Mouse (Mus musculus) forebrain, embryonic 15.5 days (tissue): ENCODE data around the gene Ssb. TPM values are rescaled to one million over a fixed set of nuclear protein-coding genes. Genes with fewer than 3 reads are reported as not detected.

Experiments
- ATAC-seq: fragments of 200-750 bp; cut with Nextera tagmentation; replicated peaks from 2 replicates; pipeline ENCODE4 v1.8.0; 2017; ENCODE audit warnings: mild to moderate bottlenecking, moderate TSS enrichment, moderate library complexity
- H3K27ac ChIP-seq: fragments of 300-500 bp; sonication (generic); replicated peaks from 2 replicates; pipeline ENCODE4 v1.5.1; 2015; ENCODE audit warnings: mild to moderate bottlenecking, inconsistent platforms
- H3K27me3 ChIP-seq: fragments of 300-500 bp; sonication (generic); 2 replicates; pipeline ENCODE4 v1.6.1; 2015; ENCODE audit warnings: inconsistent platforms
- H3K36me3 ChIP-seq: fragments of 300-500 bp; sonication (generic); 2 replicates; pipeline ENCODE4 v1.6.1; 2015; ENCODE audit warnings: mild to moderate bottlenecking, inconsistent platforms
- H3K4me1 ChIP-seq: fragments of 300-500 bp; sonication (generic); 2 replicates; pipeline ENCODE4 v1.6.1; 2015; ENCODE audit warnings: inconsistent platforms
- H3K4me2 ChIP-seq: fragments of 300-500 bp; sonication (generic); replicated peaks from 2 replicates; pipeline ENCODE4 v1.6.1; 2015; ENCODE audit warnings: mild to moderate bottlenecking, inconsistent platforms
- H3K4me3 ChIP-seq: fragments of 300-500 bp; sonication (generic); 2 replicates; pipeline ENCODE4 v1.5.1; 2015; ENCODE audit warnings: mild to moderate bottlenecking, inconsistent platforms
- H3K9ac ChIP-seq: fragments of 300-500 bp; sonication (generic); replicated peaks from 2 replicates; pipeline ENCODE4 v1.6.1; 2015; ENCODE audit warnings: mild to moderate bottlenecking, inconsistent platforms
- H3K9me3 ChIP-seq: fragments of 300-500 bp; sonication (generic); 2 replicates; pipeline ENCODE4 v1.6.1; 2016; ENCODE audit warnings: inconsistent platforms
- WGBS: fragments of 180-500 bp; shearing (Covaris S2); methylation state at CpG from one replicate; pipeline ENCODE4 v1.1.7; 2015; ENCODE audit warnings: mixed read lengths; 5-methylcytosine and 5-hydroxymethylcytosine counted together
- polyA plus RNA-seq: library from polyadenylated mRNA; unstranded; fragments of >200 nt; fragmentation: Nextera tagmentation; extraction: Ambion mirVana; gene quantifications from 2 replicates; pipeline ENCODE4 v1.2.1, GENCODE M21; 2015

Ssb gene
- polyA plus RNA-seq, result 299 and 312 TPM in 2 replicates

- H3K36me3 ChIP-seq, result peaks cover 12% of the 10 kb centered on the region; the same call in 1 of the 2 replicates
- peak within 1 kb of the TSS; percentile 100 for H3K9ac ChIP-seq
- H3K4me3 ChIP-seq, result peak within 1 kb of the TSS; percentile 92
- peaks cover 29% of the 10 kb centered on the region for H3K4me1 ChIP-seq
- no peaks in the 10 kb centered on the region for H3K27me3 ChIP-seq
- peak; percentile 96 for ATAC-seq
- peak within 1 kb of the TSS; percentile 81 for H3K4me2 ChIP-seq
- no peaks in the 10 kb centered on the region for H3K9me3 ChIP-seq
- WGBS, result under 1% methylated on average over 66 of the region's 66 CpGs
- H3K27ac ChIP-seq, result peak within 1 kb of the TSS; percentile 82
These were observed at the start of gene Ssb for GRCm38 (mm10) chr2:69861485-69862091. Ssb (plus strand) TSS chr2:69861562.

- no peak overlapping the region for H3K27ac ChIP-seq
- ATAC-seq, result no peak
- H3K9ac ChIP-seq, result no peak overlapping the region
- no peaks in the 10 kb centered on the region for H3K36me3 ChIP-seq
- no peak overlapping the region for H3K4me2 ChIP-seq
- 90% methylated on average over 5 of the region's 5 CpGs for WGBS
- peaks cover 1% of the 10 kb centered on the region for H3K4me1 ChIP-seq
- no peaks in the 10 kb centered on the region for H3K27me3 ChIP-seq
- H3K9me3 ChIP-seq, result no peaks in the 10 kb centered on the region
- H3K4me3 ChIP-seq, result no peak overlapping the region
These were observed 44.8 kb upstream of the Ssb start for GRCm38 (mm10) chr2:69816575-69816974.

- H3K36me3 ChIP-seq, result no peaks in the 10 kb centered on the region
- 87% methylated on average over 9 of the region's 9 CpGs for WGBS
- H3K4me1 ChIP-seq, result peaks cover 9% of the 10 kb centered on the region
- H3K9me3 ChIP-seq, result no peaks in the 10 kb centered on the region
- no peak overlapping the region for H3K9ac ChIP-seq
- H3K27ac ChIP-seq, result no peak overlapping the region
- no peaks in the 10 kb centered on the region for H3K27me3 ChIP-seq
- H3K4me2 ChIP-seq, result no peak overlapping the region
- H3K4me3 ChIP-seq, result no peak overlapping the region
- no peak for ATAC-seq
These were observed 42.8 kb upstream of the Ssb start for GRCm38 (mm10) chr2:69818350-69819085.

GRCm38 (mm10) chr2:69820201-69820600 is 41.2 kb upstream of the Ssb start:
- Histone ChIP-seq H3K9ac (no peak overlapping the region), H3K4me1 (peaks cover 24% of the 10 kb centered on the region), H3K36me3 (no peaks in the 10 kb centered on the region), H3K4me3 (no peak overlapping the region), H3K27me3 (no peaks in the 10 kb centered on the region), H3K4me2 (no peak overlapping the region), H3K9me3 (no peaks in the 10 kb centered on the region), H3K27ac (no peak overlapping the region)
- WGBS, result 74% methylated on average over 1 of the region's 1 CpGs
- ATAC-seq, result no peak

GRCm38 (mm10) chr2:69821711-69822110 is 39.7 kb upstream of the Ssb start, which contains the start of gene Klhl23:
Klhl23 (plus strand) TSS chr2:69821944.
- Histone ChIP-seq H3K36me3 (no peaks in the 10 kb centered on the region), H3K27me3 (no peaks in the 10 kb centered on the region), H3K4me1 (peaks cover 36% of the 10 kb centered on the region), H3K9me3 (no peaks in the 10 kb centered on the region), H3K4me2 (peak within 1 kb of the TSS; percentile 61), H3K4me3 (peak within 1 kb of the TSS; percentile 70), H3K27ac (peak within 1 kb of the TSS; percentile 93), H3K9ac (peak within 1 kb of the TSS; percentile 81)
- no peak for ATAC-seq
- WGBS, result 23% methylated on average over 8 of the region's 8 CpGs

GRCm38 (mm10) chr2:69822361-69823128 is 38.8 kb upstream of the Ssb start:
- H3K27ac ChIP-seq, result peak overlapping the region; percentile 93
- H3K4me1 ChIP-seq, result peaks cover 38% of the 10 kb centered on the region
- peak overlapping the region; percentile 70 for H3K4me3 ChIP-seq
- no peaks in the 10 kb centered on the region for H3K27me3 ChIP-seq
- ATAC-seq, result peak; percentile 87
- H3K9ac ChIP-seq, result peak overlapping the region; percentile 81
- peak overlapping the region; percentile 61 for H3K4me2 ChIP-seq
- under 1% methylated on average over 52 of the region's 80 CpGs for WGBS
- no peaks in the 10 kb centered on the region for H3K36me3 ChIP-seq
- H3K9me3 ChIP-seq, result no peaks in the 10 kb centered on the region

- H3K27ac ChIP-seq, result peak overlapping the region; percentile 93
- H3K4me2 ChIP-seq, result peak overlapping the region; percentile 61
- H3K4me1 ChIP-seq, result peaks cover 38% of the 10 kb centered on the region
- no peaks in the 10 kb centered on the region for H3K36me3 ChIP-seq
- H3K9me3 ChIP-seq, result no peaks in the 10 kb centered on the region
- no peaks in the 10 kb centered on the region for H3K27me3 ChIP-seq
- peak overlapping the region; percentile 81 for H3K9ac ChIP-seq
- ATAC-seq, result peak; percentile 89
- H3K4me3 ChIP-seq, result peak overlapping the region; percentile 70
- 2% methylated on average over 34 of the region's 45 CpGs for WGBS
These were observed 38.2 kb upstream of the Ssb start for GRCm38 (mm10) chr2:69823129-69823677.

GRCm38 (mm10) chr2:69825898-69826297 is 35.5 kb upstream of the Ssb start:
- Histone ChIP-seq H3K27ac (peak overlapping the region; percentile 46), H3K27me3 (no peaks in the 10 kb centered on the region), H3K4me3 (no peak overlapping the region), H3K9ac (0 out of 2 replicates have a peak overlapping the region, but pooled peaks have one; percentile 19), H3K4me1 (peaks cover 38% of the 10 kb centered on the region), H3K4me2 (peak overlapping the region; percentile 6; the same call in 1 of the 2 replicates), H3K36me3 (peaks cover 17% of the 10 kb centered on the region), H3K9me3 (no peaks in the 10 kb centered on the region)
- no peak for ATAC-seq
- 83% methylated on average over 10 of the region's 10 CpGs for WGBS

GRCm38 (mm10) chr2:69826380-69826779 is 35.0 kb upstream of the Ssb start:
- WGBS, result 53% methylated on average over 2 of the region's 2 CpGs
- H3K27me3 ChIP-seq, result no peaks in the 10 kb centered on the region
- no peak overlapping the region for H3K9ac ChIP-seq
- peaks cover 22% of the 10 kb centered on the region for H3K36me3 ChIP-seq
- H3K9me3 ChIP-seq, result no peaks in the 10 kb centered on the region
- H3K4me2 ChIP-seq, result no peak overlapping the region; the same call in 1 of the 2 replicates
- peaks cover 38% of the 10 kb centered on the region for H3K4me1 ChIP-seq
- H3K27ac ChIP-seq, result peak overlapping the region; percentile 46
- no peak overlapping the region for H3K4me3 ChIP-seq
- ATAC-seq, result no peak

GRCm38 (mm10) chr2:69828031-69828430 is 33.3 kb upstream of the Ssb start:
- WGBS, result 46% methylated on average over 7 of the region's 7 CpGs
- H3K9me3 ChIP-seq, result no peaks in the 10 kb centered on the region
- H3K36me3 ChIP-seq, result peaks cover 28% of the 10 kb centered on the region
- no peaks in the 10 kb centered on the region for H3K27me3 ChIP-seq
- H3K27ac ChIP-seq, result no peak overlapping the region
- H3K4me3 ChIP-seq, result no peak overlapping the region
- peaks cover 29% of the 10 kb centered on the region for H3K4me1 ChIP-seq
- H3K4me2 ChIP-seq, result no peak overlapping the region
- ATAC-seq, result no peak
- no peak overlapping the region for H3K9ac ChIP-seq

GRCm38 (mm10) chr2:69829680-69830079 is 31.7 kb upstream of the Ssb start:
- Histone ChIP-seq H3K36me3 (peaks cover 42% of the 10 kb centered on the region), H3K4me3 (no peak overlapping the region), H3K9me3 (no peaks in the 10 kb centered on the region), H3K4me2 (no peak overlapping the region), H3K4me1 (peaks cover 17% of the 10 kb centered on the region), H3K27me3 (no peaks in the 10 kb centered on the region), H3K27ac (no peak overlapping the region), H3K9ac (no peak overlapping the region)
- no peak for ATAC-seq
- WGBS, result 95% methylated on average over 2 of the region's 2 CpGs
